Mouse (Mus musculus): Measurements from ENCODE around the gene St3gal6. TPM values are rescaled to one million over a fixed set of nuclear protein-coding genes. Genes with fewer than 3 reads are reported as not detected.

The St3gal6 gene
- total RNA-seq (2023), result 10 to 100 TPM; 16.8 to 28.4 TPM

GRCm38 (mm10) chr16:58523972-58524850, at the start of gene St3gal6:
Gene St3gal6 (minus strand): TSS chr16:58524243.

Other genes starting within 250 kb of the St3gal6 start
- gene Dcbld2, start 115.8 kb downstream of the St3gal6 start, total RNA-seq (2023), result 1 to 10 TPM; 1.1 to 2.0 TPM
- gene Gm813, start 92.7 kb upstream of the St3gal6 start, total RNA-seq (2023), result not detected
- gene E330017A01Rik, start 114.5 kb upstream of the St3gal6 start, total RNA-seq (2023), result not detected
- gene Cpox, start 146.0 kb upstream of the St3gal6 start, total RNA-seq (2023), result 10 to 100 TPM; 11.4 to 14.0 TPM
- gene Gpr15, start 194.8 kb upstream of the St3gal6 start, total RNA-seq (2023), result 1 to 10 TPM in 1 of 2 experiments, not detected in 1; 1.3 TPM
- 10 to 100 TPM; 67.0 to 67.6 TPM for gene Cldnd1, start 203.7 kb upstream of the St3gal6 start, total RNA-seq (2023)
- gene Olfr172, start 238.9 kb upstream of the St3gal6 start, total RNA-seq (2023), result not detected